Mouse (Mus musculus) embryonic facial prominence, embryonic 10.5 days (tissue): ENCODE measurements around the gene Rpl10l. TPM values are rescaled to one million over a fixed set of nuclear protein-coding genes. Genes with fewer than 3 reads are reported as not detected.

Experiments used
- DNase-seq: peaks from one replicate; pipeline ENCODE4 v3.0.0-alpha.2; 2017; ENCODE audit warnings: low spot score
- H3K27ac ChIP-seq: fragments of 300-500 bp; sonication (generic); replicated peaks from 2 replicates; pipeline ENCODE4 v1.5.1; 2016; ENCODE audit warnings: mild to moderate bottlenecking
- H3K27me3 ChIP-seq: fragments of 300-500 bp; sonication (generic); replicated peaks from 2 replicates; pipeline ENCODE4 v1.6.1; 2016; ENCODE audit warnings: low read depth, mild to moderate bottlenecking; ENCODE audit not compliant: poor library complexity, severe bottlenecking
- H3K36me3 ChIP-seq: fragments of 300-500 bp; sonication (generic); replicated peaks from 2 replicates; pipeline ENCODE4 v1.6.1; 2016; ENCODE audit warnings: mild to moderate bottlenecking, moderate library complexity
- H3K4me1 ChIP-seq: fragments of 300-500 bp; sonication (generic); 2 replicates; pipeline ENCODE4 v1.6.1; 2016
- H3K4me3 ChIP-seq: fragments of 300-500 bp; sonication (generic); 2 replicates; pipeline ENCODE4 v1.5.1; 2016; ENCODE audit warnings: mild to moderate bottlenecking, moderate library complexity
- H3K9me3 ChIP-seq: fragments of 300-500 bp; sonication (generic); 2 replicates; pipeline ENCODE4 v1.6.1; 2016; ENCODE audit warnings: mild to moderate bottlenecking
- WGBS: fragments of 180-500 bp; shearing (Covaris S2); methylation state at CpG from one replicate; pipeline ENCODE4 v1.1.7; 2016; 5-methylcytosine and 5-hydroxymethylcytosine counted together
- polyA plus RNA-seq: library from polyadenylated mRNA; unstranded; fragments of >200 nt; fragmentation: Nextera tagmentation; extraction: Ambion mirVana; gene quantifications from 2 replicates; pipeline ENCODE4 v1.2.1, GENCODE M21; 2016

Gene Rpl10l
- polyA plus RNA-seq = not detected in 2 replicates

DNA sequence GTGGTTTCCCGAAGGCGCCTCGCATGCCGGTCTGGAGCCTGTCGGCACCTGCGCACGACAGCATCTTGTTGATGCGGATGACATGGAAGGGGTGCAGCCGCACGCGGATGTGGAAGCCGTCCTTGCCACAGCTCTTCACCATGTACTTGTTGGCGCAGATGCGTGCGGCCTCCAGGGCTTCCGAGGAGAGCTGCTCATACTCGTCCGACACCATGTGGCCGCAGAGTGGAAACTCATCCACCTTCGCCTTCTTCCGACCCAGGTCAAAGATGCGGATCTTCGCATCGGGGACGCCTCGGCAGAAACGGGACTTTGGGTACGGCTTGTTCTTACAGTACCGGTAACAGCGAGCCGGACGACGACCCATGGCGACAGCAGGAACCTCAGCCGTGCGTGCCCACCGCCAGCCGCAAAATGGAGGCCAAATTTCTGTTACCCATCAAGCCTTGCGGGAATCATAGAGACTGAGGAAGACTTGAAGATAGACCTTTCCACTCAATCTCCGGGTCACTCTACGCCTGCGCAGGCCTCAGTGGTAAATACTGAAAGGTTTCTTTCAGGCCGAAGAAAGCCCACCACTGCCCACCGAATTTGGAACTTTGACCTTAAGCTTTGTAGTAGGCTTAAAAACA is at the start of gene Rpl10l:
TSS of gene Rpl10l (minus strand) at position 411 of the 632 bp plus-strand sequence.
- no peaks in the 10 kb centered on the region for H3K36me3 ChIP-seq
- H3K9me3 ChIP-seq = peaks cover 10% of the 10 kb centered on the region
- no peak within 1 kb of the TSS for H3K27ac ChIP-seq
- H3K4me3 ChIP-seq = no peak within 1 kb of the TSS
- no peaks in the 10 kb centered on the region for H3K4me1 ChIP-seq
- WGBS = 97% methylated on average over 44 of the region's 44 CpGs
- H3K27me3 ChIP-seq = no peaks in the 10 kb centered on the region
- DNase-seq = no peak

DNA sequence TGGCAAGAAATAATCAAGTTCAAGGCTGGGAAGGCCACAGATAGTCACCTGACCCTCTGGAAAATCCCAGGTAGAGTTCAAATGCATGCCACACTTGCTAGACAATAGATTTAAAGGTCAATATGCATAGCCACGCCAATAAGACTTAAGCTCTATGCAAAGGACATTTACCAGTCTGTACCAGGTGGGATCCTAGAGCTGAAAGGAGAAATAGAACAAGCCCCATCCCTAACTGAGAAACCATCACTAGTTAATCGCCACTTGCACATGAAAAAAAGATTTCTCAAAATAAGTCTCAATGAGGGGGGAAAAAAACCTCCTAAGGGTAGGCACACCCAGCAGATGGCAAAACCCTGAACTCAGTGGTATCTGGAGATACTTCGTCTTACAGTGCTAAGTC is 8.3 kb downstream of the Rpl10l start:
- Histone ChIP-seq H3K4me1 (no peaks in the 10 kb centered on the region), H3K36me3 (no peaks in the 10 kb centered on the region), H3K27me3 (no peaks in the 10 kb centered on the region), H3K4me3 (no peak overlapping the region), H3K27ac (no peak overlapping the region), H3K9me3 (no peaks in the 10 kb centered on the region)
- WGBS = 86% methylated on average over 3 of the region's 3 CpGs
- DNase-seq = no peak

DNA sequence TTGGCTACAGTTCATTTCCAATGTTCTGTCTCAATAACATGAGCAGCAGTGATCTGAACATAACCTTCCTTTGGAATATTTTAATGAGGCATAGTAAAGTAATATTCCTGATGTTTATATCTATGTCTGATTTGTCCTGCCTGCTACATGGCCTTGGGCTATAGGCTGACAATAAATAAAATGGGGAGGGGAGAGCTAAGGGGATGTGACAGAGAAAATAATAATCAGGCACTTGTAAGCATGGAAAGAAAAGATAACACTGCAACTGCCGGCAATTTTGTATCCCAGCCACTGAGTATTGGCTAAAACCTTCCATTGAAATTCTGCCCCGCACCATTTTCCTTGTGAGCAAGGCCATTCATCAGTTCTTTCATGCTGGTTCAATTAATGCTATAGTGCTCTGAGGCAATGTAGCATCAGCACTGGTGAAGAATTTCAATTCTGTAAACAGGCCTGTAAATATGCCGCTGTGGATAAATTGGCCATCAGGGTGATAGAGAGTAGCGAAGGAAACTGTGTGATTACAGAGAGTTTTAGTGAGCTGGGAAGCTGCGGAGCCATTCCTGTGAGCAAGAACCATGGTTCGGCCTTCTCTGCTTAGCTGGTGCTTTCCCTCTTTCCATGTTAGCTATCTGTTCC is 38.6 kb downstream of the Rpl10l start:
- Histone ChIP-seq H3K4me3 (no peak overlapping the region), H3K27ac (no peak overlapping the region), H3K4me1 (no peaks in the 10 kb centered on the region), H3K9me3 (no peaks in the 10 kb centered on the region), H3K27me3 (no peaks in the 10 kb centered on the region), H3K36me3 (no peaks in the 10 kb centered on the region)
- no peak for DNase-seq
- 84% methylated on average over 6 of the region's 6 CpGs for WGBS

DNA sequence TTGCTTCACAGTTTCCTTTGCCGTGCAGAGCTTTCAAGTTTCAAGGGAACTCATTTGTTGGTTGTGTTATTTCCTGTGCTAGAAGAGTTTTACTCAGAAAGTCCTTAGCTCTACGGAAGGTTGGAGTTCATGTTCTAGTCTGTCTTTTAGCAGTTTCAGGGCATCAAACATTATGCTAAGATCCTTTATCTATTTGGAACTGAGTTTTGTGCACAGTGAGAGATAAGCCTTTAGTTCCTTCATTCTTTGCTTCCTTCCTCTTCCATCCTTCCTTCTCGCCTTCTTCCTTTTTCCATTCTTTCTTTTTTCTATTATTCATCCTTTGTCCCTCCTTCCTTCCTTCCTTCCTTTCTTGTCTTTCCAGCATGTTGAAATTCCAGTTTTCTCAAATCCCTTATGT is 50.0 kb downstream of the Rpl10l start:
- WGBS = 80% methylated on average over 3 of the region's 3 CpGs
- Histone ChIP-seq H3K36me3 (no peaks in the 10 kb centered on the region), H3K4me3 (no peak overlapping the region), H3K9me3 (no peaks in the 10 kb centered on the region), H3K4me1 (no peaks in the 10 kb centered on the region), H3K27me3 (no peaks in the 10 kb centered on the region), H3K27ac (no peak overlapping the region)
- no peak for DNase-seq
